Mouse (Mus musculus) layer of hippocampus, adult 9-11 months (tissue): ENCODE data around the gene Asic1.
A peak's percentile ranks its signal among the peaks of the same experiment; 100 is the strongest.

Experiments
- DNase-seq: peaks from one replicate; pipeline ENCODE4 v3.0.0; 2022

The Asic1 gene

GRCm38 (mm10) chr15:99670154-99670821 lies at the start of gene Asic1:
Asic1 (plus strand) TSS chr15:99670368.
- DNase-seq: peak; percentile 52

DNA sequence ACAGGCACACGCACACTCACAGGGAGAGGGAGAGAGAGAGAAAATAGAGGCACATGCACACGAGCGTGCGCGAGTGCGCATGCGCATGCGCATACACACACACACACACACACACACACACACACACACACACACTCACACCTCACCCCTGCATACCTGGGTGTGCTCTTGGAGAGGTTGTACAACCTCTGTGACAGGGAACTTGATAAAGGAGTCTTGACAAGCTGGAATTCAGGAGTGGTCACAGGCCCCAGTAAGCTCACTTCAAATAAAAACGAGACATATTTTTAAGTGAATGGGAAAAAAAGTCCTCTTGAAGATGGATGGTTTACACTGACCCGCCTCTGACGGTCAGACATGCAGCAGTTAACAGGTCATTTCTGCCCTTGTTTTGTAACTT lies 48.1 kb upstream of the Asic1 start:
- no peak for DNase-seq

- no peak for DNase-seq
Measured at GRCm38 (mm10) chr15:99631618-99632017, 38.5 kb upstream of the Asic1 start.

- no peak for DNase-seq
Measured at GRCm38 (mm10) chr15:99634702-99635101, 35.5 kb upstream of the Asic1 start.

- DNase-seq: no peak
Measured at GRCm38 (mm10) chr15:99637405-99638123, 32.6 kb upstream of the Asic1 start.

DNA sequence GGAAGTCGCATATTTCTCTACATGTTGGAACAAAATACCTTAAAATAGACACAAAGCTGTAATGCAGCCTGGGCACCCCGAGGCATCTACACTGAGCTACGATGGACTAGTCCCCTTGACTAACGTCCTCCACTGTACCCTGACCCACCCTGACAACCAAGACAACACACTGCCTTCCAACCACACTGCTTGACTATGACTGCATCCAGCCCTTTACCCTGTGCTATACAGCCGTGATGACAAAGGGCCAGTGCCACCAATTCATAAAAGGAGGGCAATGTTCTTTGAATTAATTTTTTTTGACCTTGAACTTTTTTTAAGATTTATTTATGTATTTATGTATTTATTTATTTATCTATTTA lies 32.1 kb upstream of the Asic1 start:
- no peak for DNase-seq

- no peak for DNase-seq
Measured at GRCm38 (mm10) chr15:99642622-99643021, 27.5 kb upstream of the Asic1 start.

- no peak for DNase-seq
Measured at GRCm38 (mm10) chr15:99643832-99644231, 26.3 kb upstream of the Asic1 start.

DNA sequence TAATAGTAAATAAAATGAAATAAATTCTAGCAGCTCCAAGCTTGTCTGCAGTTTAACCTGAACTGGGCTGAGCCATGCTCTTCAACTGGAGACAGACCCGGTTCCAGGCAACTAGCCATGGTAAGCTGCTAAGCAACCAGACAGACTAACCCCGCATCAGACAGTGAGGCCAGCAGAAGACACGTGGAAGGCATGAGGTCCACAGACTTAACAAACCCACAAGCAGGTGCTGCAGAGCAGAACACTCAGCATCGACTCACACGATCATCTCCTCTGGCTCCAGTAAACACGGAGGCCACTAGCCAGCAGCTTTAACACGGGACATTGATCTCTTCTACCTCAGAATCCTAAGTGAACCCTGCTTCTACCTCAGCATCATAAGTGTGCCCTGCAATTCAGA lies 25.4 kb upstream of the Asic1 start:
- DNase-seq: peak; percentile 55

DNA sequence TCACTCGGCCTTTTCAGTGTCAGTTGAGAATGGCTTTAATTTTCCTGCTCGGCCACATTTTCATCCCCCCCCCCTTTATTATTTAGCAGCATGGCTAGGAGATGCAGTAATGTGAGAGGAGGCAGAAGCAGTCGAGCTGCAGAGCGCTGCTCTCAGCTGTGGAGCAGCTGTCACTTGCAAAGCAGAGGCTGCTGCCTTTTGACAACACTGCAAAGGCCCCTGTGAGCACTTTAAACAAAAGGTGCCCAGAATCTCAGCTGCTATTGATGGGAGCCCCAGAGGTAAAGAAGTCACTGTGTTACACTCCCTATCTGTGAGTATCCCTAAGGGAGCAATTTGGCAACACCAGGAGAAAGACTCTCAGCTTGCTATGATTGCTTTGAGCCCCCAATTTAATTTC lies 21.8 kb upstream of the Asic1 start:
- DNase-seq: no peak

DNA sequence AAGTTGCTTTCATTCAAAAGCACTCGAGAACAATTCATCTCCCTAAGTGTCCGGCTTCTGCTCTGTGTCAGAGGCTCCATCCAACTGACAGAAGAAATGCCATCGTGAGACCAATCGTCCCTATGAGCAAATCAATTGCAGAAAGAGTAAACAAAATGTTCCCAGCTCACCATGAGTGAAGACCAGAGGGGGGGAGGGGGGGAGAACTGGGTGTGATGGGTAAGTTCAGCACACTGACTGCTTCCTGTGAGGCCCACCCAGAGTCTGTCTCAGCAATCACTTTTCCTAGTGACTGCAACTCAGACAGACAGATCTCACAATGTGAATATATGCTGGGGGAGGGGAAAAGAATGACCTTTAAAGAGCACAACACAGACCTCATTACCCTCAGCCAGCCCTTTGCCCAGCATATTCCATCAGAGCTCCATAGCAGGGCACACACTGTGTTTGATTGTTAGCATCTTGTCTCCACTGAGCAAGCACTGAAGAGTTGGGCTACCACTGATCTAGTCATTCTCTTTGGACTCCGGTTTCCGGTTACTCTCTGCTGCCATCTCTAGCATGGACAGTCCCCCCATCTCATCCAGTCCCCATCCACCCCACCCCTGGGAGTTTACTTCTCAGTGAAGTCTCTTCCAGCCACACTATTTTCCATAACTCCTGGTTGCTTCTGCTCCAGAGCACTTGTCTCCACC lies 21.0 kb upstream of the Asic1 start:
- no peak for DNase-seq

- no peak for DNase-seq
Measured at GRCm38 (mm10) chr15:99650304-99650703, 19.9 kb upstream of the Asic1 start.

DNA sequence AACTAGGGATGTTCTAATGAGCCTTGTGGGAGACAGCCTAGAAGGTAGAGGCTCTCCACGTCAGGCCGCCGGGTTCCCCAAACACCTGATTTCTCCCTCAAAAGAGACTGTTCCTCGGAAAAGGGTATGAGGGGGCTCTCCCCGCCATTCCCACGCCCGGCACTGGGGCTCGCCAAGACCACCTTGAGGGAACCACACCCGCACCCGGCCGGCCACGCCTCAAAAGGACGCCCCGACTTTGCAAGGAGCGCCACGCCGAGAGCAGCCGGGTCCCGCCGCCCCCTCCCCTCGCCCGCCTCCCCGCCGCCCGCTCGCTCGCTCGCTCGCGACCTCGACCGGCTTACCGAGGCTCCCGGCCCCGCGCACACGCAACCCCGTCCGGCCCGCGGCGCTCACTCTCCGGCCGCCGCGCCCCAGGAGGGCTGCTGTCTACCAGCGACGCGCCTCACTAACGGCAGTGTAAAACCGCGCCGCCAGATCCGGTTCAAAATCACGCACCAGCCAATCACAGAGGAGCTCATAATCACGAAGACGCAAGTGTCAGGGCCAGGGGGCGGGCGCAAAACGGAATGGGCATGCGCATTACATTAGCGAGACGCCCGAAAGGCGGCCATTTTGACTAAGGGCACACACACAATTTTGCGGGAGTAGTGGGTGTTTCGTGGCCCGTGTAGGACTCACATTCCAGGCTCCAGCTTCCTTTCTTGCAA lies 18.9 kb upstream of the Asic1 start, which contains the start of gene Racgap1:
Gene Racgap1 (minus strand): TSS at position 494 of the 710 bp plus-strand sequence.
- peak; percentile 95 for DNase-seq

DNA sequence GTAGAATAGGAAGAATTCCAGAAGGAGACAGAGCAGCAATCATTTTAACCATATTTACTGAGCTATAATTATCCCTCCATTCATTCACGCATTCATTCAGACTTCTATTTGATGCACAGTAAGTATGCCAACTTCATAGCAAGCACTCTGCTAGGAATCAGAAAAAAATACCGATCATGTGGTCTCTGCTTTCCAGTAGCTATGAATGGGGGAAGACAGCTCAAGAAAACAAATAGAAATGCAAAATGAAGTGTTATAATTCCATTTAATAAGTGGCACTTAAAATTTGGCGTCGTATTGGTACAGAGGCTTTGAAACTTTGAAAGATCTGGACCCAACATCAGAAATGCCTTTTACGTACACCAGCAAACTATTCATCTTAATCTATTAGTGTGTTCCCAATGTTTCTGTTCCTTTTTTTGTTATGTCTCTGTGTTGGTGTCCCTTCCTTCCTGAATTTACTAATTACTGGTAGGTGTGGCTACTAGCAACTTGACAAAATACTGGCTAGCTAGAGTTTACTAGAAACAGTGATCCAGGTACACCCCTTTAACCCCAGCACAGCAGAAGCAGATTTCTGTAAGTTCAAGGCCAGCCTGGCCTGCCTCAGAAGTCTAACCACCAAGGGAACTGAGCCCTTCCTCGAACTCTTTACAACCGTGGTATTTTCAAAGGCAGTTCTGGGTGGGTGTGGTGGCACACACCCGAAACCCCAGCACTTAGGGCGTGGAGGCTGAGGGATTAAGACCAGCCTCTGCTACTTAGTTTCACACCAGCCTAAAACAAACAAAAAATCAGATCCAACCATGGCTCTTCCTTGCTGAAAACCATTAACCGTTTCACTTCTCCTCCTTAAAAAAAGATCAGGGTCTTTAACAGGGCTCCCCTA lies 17.9 kb upstream of the Asic1 start:
- no peak for DNase-seq

DNA sequence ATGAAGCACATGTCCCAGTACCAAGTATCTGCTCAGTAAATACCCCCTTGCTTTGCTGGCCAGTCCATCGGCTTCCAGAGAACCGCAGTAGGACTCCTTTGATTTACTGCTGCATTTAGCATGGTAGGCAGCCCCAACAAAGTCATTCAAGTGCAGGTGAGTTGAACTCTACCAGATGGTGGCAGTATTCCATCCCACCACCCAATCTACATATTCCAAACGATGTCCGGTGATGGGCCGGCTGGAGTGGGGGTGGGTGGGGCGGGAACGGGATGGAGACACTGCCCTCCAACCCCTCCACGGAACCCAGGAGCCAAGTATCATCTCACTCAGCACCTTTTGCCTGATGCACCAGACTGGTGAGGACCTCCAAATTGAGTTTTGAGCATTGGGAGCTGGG lies 16.9 kb upstream of the Asic1 start:
- no peak for DNase-seq

- no peak for DNase-seq
Measured at GRCm38 (mm10) chr15:99653876-99654275, 16.3 kb upstream of the Asic1 start.

DNA sequence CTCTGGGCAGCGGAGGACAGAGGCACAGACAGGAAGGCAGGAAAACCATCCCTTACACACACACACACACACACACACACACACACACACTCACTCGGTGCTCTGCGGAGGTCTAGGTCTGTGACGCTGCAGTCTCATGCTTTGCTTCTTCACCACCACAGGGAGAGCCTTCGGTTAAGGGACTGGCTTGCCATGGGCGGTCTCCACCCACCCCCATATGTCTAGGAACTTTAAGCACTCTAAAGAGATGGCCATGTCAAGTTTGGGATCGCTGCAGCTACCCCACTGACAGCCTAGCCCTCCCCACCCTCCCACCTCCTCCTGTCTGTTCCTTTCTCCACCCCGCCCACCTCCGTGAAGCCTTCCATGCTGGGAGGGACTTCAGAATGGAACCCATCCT lies 14.2 kb upstream of the Asic1 start:
- DNase-seq: no peak

GRCm38 (mm10) chr15:99658437-99658836 lies 11.7 kb upstream of the Asic1 start:
- no peak for DNase-seq

DNA sequence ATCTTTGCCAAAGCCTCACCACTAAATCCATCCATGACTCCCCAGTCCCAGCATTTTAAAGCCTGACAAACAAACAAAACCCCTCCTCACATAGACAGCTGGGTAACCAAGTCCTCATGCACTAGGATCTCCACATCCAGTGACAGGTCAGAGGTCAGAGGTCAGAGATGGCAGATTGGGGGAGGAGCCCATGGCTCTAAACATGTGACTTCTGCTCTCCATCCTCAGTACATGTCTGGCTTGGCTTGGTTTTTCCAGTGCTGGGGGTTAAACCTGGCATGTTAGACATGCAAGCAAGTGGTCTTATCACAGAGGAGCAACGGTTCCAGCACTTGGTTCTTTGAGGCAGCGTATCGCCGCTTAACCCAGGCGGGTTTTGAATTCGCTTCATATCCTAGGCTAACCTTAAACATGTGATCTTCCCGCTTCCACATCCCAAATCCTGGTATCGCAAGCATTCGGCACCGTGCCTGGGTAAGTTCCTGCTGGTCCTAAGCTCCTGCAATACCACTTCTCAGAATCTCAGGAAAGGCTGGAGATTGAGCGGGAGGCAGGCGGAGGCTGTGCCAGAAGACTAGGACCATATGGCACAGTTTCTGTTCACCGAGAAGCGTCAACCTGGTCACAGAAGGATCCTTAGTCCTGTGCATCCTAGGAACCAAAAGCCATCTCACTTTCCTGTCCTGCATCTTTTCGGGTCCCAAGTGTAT lies 8.9 kb upstream of the Asic1 start:
- no peak for DNase-seq

GRCm38 (mm10) chr15:99662371-99662770 lies 7.8 kb upstream of the Asic1 start:
- no peak for DNase-seq

- DNase-seq: peak; percentile 69
Measured at GRCm38 (mm10) chr15:99663964-99664599, 6.1 kb upstream of the Asic1 start.
